ENCODE assay signal across 8 mouse cellular contexts in the genomic region with DNA sequence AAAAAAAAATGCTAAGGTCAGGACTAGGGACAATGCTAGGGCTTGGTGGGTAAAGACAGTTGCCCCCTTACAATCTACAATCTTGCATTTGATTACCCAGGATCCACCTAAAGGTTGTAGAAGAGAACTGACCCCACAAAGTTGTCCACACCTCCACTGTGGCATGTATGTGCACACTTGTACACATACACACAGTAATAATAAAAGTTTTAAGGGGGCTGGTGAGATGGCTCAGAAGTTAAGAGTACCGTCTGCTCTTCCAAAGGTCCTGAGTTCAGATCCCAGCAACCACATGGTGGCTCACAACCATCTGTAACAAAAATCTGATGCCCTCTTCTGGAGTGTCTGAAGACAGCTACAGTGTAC. TPM values are rescaled to one million over a fixed set of nuclear protein-coding genes. Genes with fewer than 3 reads are reported as not detected.
A peak's percentile ranks its signal among the peaks of the same experiment; 100 is the strongest.
DNase-seq lines count a peak whose midpoint lies in the region; ATAC-seq lines count a peak whose summit lies in the region.

No protein-coding gene starts in this region.

- peak overlapping the region; percentile 99; the same call in 1 of the 2 replicates for H3K4me3 ChIP-seq in kidney, embryonic 16.5 days (ENCODE audit: low read length)
- no peak overlapping the region for H3K4me3 ChIP-seq in forebrain, embryonic 16.5 days (replicated peaks; ENCODE audit: low read length)
- no peak overlapping the region for H3K4me3 ChIP-seq in midbrain, embryonic 14.5 days (replicated peaks; ENCODE audit: low read depth, low read length)

- DNase-seq in cerebellum, adult 11-12 months, result peak; percentile 18
- no peak for DNase-seq in cerebellum, postnatal 10 days
- DNase-seq in kidney, adult 9 months, result no peak
- DNase-seq in midbrain, embryonic 14.5 days, result no peak
- DNase-seq in thymus, postnatal 0 days (ENCODE audit: low spot score), result no peak
- no peak for DNase-seq in spleen, adult 18-20 months

- H3K9me3 ChIP-seq in kidney, embryonic 16.5 days (ENCODE audit: low read length), result no peaks in the 10 kb centered on the region
- H3K9me3 ChIP-seq in forebrain, embryonic 16.5 days (ENCODE audit: control insufficient read depth, low read length), result no peaks in the 10 kb centered on the region
- H3K9me3 ChIP-seq in midbrain, embryonic 14.5 days (ENCODE audit: control insufficient read depth, low read length), result no peaks in the 10 kb centered on the region

- ATAC-seq in kidney, embryonic 16.5 days (ENCODE audit: low FRiP score, low TSS enrichment), result no peak
- ATAC-seq in forebrain, embryonic 16.5 days, result no peak
- no peak for ATAC-seq in midbrain, embryonic 14.5 days (ENCODE audit: low FRiP score, low TSS enrichment)

- 76% methylated on average over 1 of the region's 1 CpGs for WGBS in kidney, embryonic 16.5 days
- WGBS in forebrain, embryonic 16.5 days, result 93% methylated on average over 1 of the region's 1 CpGs
- WGBS in midbrain, embryonic 14.5 days, result 88% methylated on average over 1 of the region's 1 CpGs

- no peak overlapping the region for H3K9ac ChIP-seq in kidney, embryonic 16.5 days (replicated peaks; ENCODE audit: low read length)
- no peak overlapping the region for H3K9ac ChIP-seq in forebrain, embryonic 16.5 days (replicated peaks; ENCODE audit: low read depth, low read length)
- no peak overlapping the region for H3K9ac ChIP-seq in midbrain, embryonic 14.5 days (replicated peaks; ENCODE audit: low read length)

- H3K27ac ChIP-seq in kidney, embryonic 16.5 days (ENCODE audit: low read length), result 0 out of 2 replicates have a peak overlapping the region, but pooled peaks have one; percentile 81
- no peak overlapping the region for H3K27ac ChIP-seq in forebrain, embryonic 16.5 days (ENCODE audit: low read length)
- no peak overlapping the region for H3K27ac ChIP-seq in midbrain, embryonic 14.5 days (replicated peaks; ENCODE audit: low read depth, low read length)

- H3K4me1 ChIP-seq in kidney, embryonic 16.5 days (ENCODE audit: insufficient read depth, low read length), result peaks cover 17% of the 10 kb centered on the region
- peaks cover 16% of the 10 kb centered on the region for H3K4me1 ChIP-seq in forebrain, embryonic 16.5 days (replicated peaks; ENCODE audit: control insufficient read depth, insufficient read depth, low read length)
- H3K4me1 ChIP-seq in midbrain, embryonic 14.5 days (ENCODE audit: control insufficient read depth, insufficient read depth, low read length), result peaks cover 11% of the 10 kb centered on the region

- peak overlapping the region; percentile 71 for H3K4me2 ChIP-seq in kidney, embryonic 16.5 days (replicated peaks; ENCODE audit: low read depth, low read length)
- peak overlapping the region; percentile 80; the same call in 1 of the 2 replicates for H3K4me2 ChIP-seq in forebrain, embryonic 16.5 days (ENCODE audit: low read length)
- peak overlapping the region; percentile 73 for H3K4me2 ChIP-seq in midbrain, embryonic 14.5 days (ENCODE audit: low read length)

- H3K36me3 ChIP-seq in kidney, embryonic 16.5 days (ENCODE audit: insufficient read depth, low read length), result peaks cover 5% of the 10 kb centered on the region; the same call in 1 of the 2 replicates
- H3K36me3 ChIP-seq in forebrain, embryonic 16.5 days (ENCODE audit: control insufficient read depth, insufficient read depth), result peaks cover 2% of the 10 kb centered on the region
- H3K36me3 ChIP-seq in midbrain, embryonic 14.5 days (ENCODE audit: control insufficient read depth, insufficient read depth, low read length), result peaks cover 8% of the 10 kb centered on the region

- no peaks in the 10 kb centered on the region for H3K27me3 ChIP-seq in kidney, embryonic 16.5 days (ENCODE audit: insufficient read depth, low read length)
- H3K27me3 ChIP-seq in forebrain, embryonic 16.5 days (replicated peaks; ENCODE audit: control insufficient read depth, insufficient read depth, low read length), result no peaks in the 10 kb centered on the region
- H3K27me3 ChIP-seq in midbrain, embryonic 14.5 days (ENCODE audit: control insufficient read depth, insufficient read depth, low read length), result no peaks in the 10 kb centered on the region

RNA-seq across cellular contexts. Expression of gene Stt3a, which starts 1.6 kb away (rescaled TPM):
- polyA plus RNA-seq in kidney, embryonic 16.5 days (2015; fragmentation: Nextera tagmentation; extraction: Ambion mirVana), result 285 and 290 TPM in 2 replicates
- polyA plus RNA-seq in forebrain, embryonic 16.5 days (2015; fragmentation: Nextera tagmentation; extraction: Ambion mirVana), result 104 and 108 TPM in 2 replicates
- 66.0 and 90.4 TPM in 2 replicates for polyA plus RNA-seq in midbrain, embryonic 14.5 days (2014; fragmentation: Nextera tagmentation; extraction: Ambion mirVana)
- 155 and 166 TPM in 2 replicates for polyA plus RNA-seq in thymus, postnatal 0 days (2015; fragmentation: Nextera tagmentation; extraction: Ambion mirVana)

RNA-seq across cellular contexts. Expression of gene Ei24, which starts 28.2 kb away (rescaled TPM):
- 119 and 124 TPM in 2 replicates for polyA plus RNA-seq in kidney, embryonic 16.5 days (2015; fragmentation: Nextera tagmentation; extraction: Ambion mirVana)
- polyA plus RNA-seq in forebrain, embryonic 16.5 days (2015; fragmentation: Nextera tagmentation; extraction: Ambion mirVana), result 125 TPM in 2 replicates
- polyA plus RNA-seq in midbrain, embryonic 14.5 days (2014; fragmentation: Nextera tagmentation; extraction: Ambion mirVana), result 80.5 and 103 TPM in 2 replicates
- 40.8 and 41.6 TPM in 2 replicates for polyA plus RNA-seq in thymus, postnatal 0 days (2015; fragmentation: Nextera tagmentation; extraction: Ambion mirVana)

RNA-seq across cellular contexts. Expression of gene Chek1, which starts 42.2 kb away (rescaled TPM):
- 30.1 and 37.8 TPM in 2 replicates for polyA plus RNA-seq in kidney, embryonic 16.5 days (2015; fragmentation: Nextera tagmentation; extraction: Ambion mirVana)
- 13.6 and 18.5 TPM in 2 replicates for polyA plus RNA-seq in forebrain, embryonic 16.5 days (2015; fragmentation: Nextera tagmentation; extraction: Ambion mirVana)
- polyA plus RNA-seq in midbrain, embryonic 14.5 days (2014; fragmentation: Nextera tagmentation; extraction: Ambion mirVana), result 9.9 and 11.1 TPM in 2 replicates
- polyA plus RNA-seq in thymus, postnatal 0 days (2015; fragmentation: Nextera tagmentation; extraction: Ambion mirVana), result 37.3 and 44.4 TPM in 2 replicates

RNA-seq across cellular contexts. Expression of gene Fez1, which starts 52.6 kb away (rescaled TPM):
- 4.6 and 4.9 TPM in 2 replicates for polyA plus RNA-seq in kidney, embryonic 16.5 days (2015; fragmentation: Nextera tagmentation; extraction: Ambion mirVana)
- polyA plus RNA-seq in forebrain, embryonic 16.5 days (2015; fragmentation: Nextera tagmentation; extraction: Ambion mirVana), result 715 and 751 TPM in 2 replicates
- 576 and 626 TPM in 2 replicates for polyA plus RNA-seq in midbrain, embryonic 14.5 days (2014; fragmentation: Nextera tagmentation; extraction: Ambion mirVana)
- polyA plus RNA-seq in thymus, postnatal 0 days (2015; fragmentation: Nextera tagmentation; extraction: Ambion mirVana), result 1.1 and 1.5 TPM in 2 replicates
